Mouse (Mus musculus) heart, postnatal 36 days (tissue): ENCODE data around the gene Nvl. TPM values are rescaled to one million over a fixed set of nuclear protein-coding genes. Genes with fewer than 3 reads are reported as not detected.
A peak's percentile ranks its signal among the peaks of the same experiment; 100 is the strongest.

Source experiments
- DNase-seq, 2 experiments: peaks; one replicate each; pipeline ENCODE4 v3.0.0; 2021 to 2022
- intact Hi-C: fragments of 180-260 bp; cut with DNase I; formaldehyde crosslinking; loops from one replicate; pipeline ENCODE4 v1.15.1; 2025
- total RNA-seq, 2 experiments: library from RNA; stranded (reverse); gene quantifications; 2 replicates each; pipeline ENCODE4 v1.2.3; 2021

Gene Nvl
- total RNA-seq, 2 experiments from 2014 or later, result 8.2 to 8.4 TPM

- intact Hi-C loops, result no loop called here
- no peak for DNase-seq
Measured at GRCm38 (mm10) chr1:181073075-181073474, 70.9 kb downstream of the Nvl start.

GRCm38 (mm10) chr1:181069671-181070070 is 74.3 kb downstream of the Nvl start:
- DNase-seq, result no peak
- intact Hi-C loops, result no loop called here

- intact Hi-C loops, result no loop called here
- DNase-seq, result no peak
Measured at GRCm38 (mm10) chr1:181068344-181068743, 75.7 kb downstream of the Nvl start.

- intact Hi-C loops, result no loop called here
Measured at GRCm38 (mm10) chr1:181064648-181065047, 79.4 kb downstream of the Nvl start.

GRCm38 (mm10) chr1:181063991-181064390 is 80.0 kb downstream of the Nvl start:
- intact Hi-C loops, result no loop called here

More at GRCm38 (mm10) chr1:181064648-181065047, 79.4 kb downstream of the Nvl start:
- DNase-seq, result no peak

GRCm38 (mm10) chr1:181061784-181062485 is 82.1 kb downstream of the Nvl start:
- intact Hi-C loops, result no loop called here
- no peak for DNase-seq

More at GRCm38 (mm10) chr1:181063991-181064390, 80.0 kb downstream of the Nvl start:
- no peak for DNase-seq

GRCm38 (mm10) chr1:181052898-181053297 is 91.1 kb downstream of the Nvl start:
- intact Hi-C loops, result no loop called here

GRCm38 (mm10) chr1:181050937-181051336 is 93.1 kb downstream of the Nvl start, which contains the start of gene 9130409I23Rik:
Gene 9130409I23Rik, plus strand, starts transcription at chr1:181051237.
- DNase-seq, result no peak
- intact Hi-C loops, result no loop called here

More at GRCm38 (mm10) chr1:181052898-181053297, 91.1 kb downstream of the Nvl start:
- DNase-seq, result no peak

- intact Hi-C loops, result no loop called here
- DNase-seq, result no peak
Measured at GRCm38 (mm10) chr1:181049328-181049842, 94.6 kb downstream of the Nvl start.

GRCm38 (mm10) chr1:181047520-181047919 is 96.5 kb downstream of the Nvl start:
- no peak for DNase-seq
- intact Hi-C loops, result no loop called here

GRCm38 (mm10) chr1:181039652-181040051 is 104.4 kb downstream of the Nvl start:
- intact Hi-C loops, result loop anchor here (1.0 to 5.0 kb wide), 4 partner anchors 15 to 137 kb away; partner anchors contain the start of gene Pycr2
- peak; percentile 29 to 31 for DNase-seq

GRCm38 (mm10) chr1:181037623-181038022 is 106.4 kb downstream of the Nvl start:
- no peak for DNase-seq
- intact Hi-C loops, result loop anchor here (2.0 to 5.0 kb wide), 2 partner anchors 13 to 135 kb away; partner anchors contain the start of gene Pycr2

Other genes starting within 250 kb of the Nvl start
- 10 to 100 TPM; 12.5 to 15.6 TPM for gene Pycr2, start 239.9 kb downstream of the Nvl start, total RNA-seq
- gene Lefty1, start 209.2 kb downstream of the Nvl start, total RNA-seq, result 1 to 10 TPM in 1 of 2 experiments, under 1 TPM in 1; 0.95 to 1.0 TPM
- gene Tmem63a, start 201.9 kb downstream of the Nvl start, total RNA-seq, result 10 to 100 TPM; 13.8 to 13.9 TPM
- 10 to 100 TPM; 35.4 to 41.5 TPM for gene Ephx1, start 123.3 kb downstream of the Nvl start, total RNA-seq
- not detected for gene 9130409I23Rik, start 93.0 kb downstream of the Nvl start, total RNA-seq
- 10 to 100 TPM; 40.7 to 42.7 TPM for gene Cnih4, start 489 bp upstream of the Nvl start, total RNA-seq
- gene Wdr26, start 67.8 kb upstream of the Nvl start, total RNA-seq, result 100 to 1,000 TPM; 110 to 115 TPM
- gene Cnih3, start 208.4 kb upstream of the Nvl start, total RNA-seq, result not detected